Mouse (Mus musculus) T-cell, adult 2 months (primary cell): ENCODE measurements at regions not wholly inside any gene's neighbourhood (a gene's known extent, or its start where the extent isn't known, plus 50 kb on each side); places are given as distances from the start of the nearest gene placed in this dataset.

Source experiments
- DNase-seq: peaks from one replicate; pipeline ENCODE4 v3.0.0; 2022; ENCODE audit warnings: low spot score

DNA sequence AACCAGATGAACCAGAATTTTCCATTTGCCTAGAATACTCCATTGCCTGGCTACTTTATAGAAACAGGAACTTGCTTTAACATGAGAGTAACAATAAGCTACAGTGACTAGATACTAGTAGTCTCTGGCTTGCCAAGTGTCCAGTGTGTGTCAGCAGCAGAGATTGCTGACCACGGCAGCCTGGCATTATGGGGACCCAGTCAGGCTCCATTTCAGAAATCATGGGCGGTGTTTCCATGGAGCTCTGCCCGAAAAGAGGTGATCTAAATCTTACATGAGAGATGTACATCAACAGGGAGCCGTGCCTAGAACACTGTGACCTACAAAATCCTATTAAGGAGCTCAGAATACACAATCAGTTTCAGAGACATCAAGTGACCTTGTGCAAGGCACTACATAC is 160.8 kb upstream of the Bcl6 start:
- DNase-seq, result no peak

GRCm38 (mm10) chr16:24143894-24144293 is 155.2 kb upstream of the Bcl6 start:
- no peak for DNase-seq

DNA sequence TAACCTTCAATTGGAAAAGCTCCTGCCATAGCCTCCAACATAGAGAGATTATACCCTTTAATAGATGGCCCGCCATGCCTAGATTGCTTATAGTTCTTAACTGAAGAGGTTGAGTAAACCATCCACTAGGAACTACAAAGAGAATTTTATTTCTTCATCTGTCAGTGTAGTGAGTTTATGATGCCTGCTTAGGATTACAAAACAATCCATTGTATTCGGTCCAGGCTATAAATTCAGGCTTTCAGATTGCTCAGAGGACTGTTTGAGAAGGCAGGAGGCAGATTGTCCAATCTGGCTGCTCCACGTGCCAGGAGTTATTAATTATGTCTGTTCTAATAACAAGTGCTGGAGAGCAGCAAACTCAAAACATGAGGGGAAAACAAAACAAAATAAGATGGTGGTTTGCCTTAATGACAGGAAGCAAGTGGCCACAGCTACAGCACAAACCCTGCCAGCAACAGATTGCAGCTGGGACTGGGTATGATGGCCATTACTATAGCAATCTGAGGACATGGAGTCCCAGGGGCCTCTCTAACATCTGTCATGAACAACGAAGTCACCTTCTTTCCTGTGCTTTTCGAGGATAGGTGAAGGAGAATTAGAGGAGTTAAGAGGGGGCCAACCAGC is 154.4 kb upstream of the Bcl6 start:
- DNase-seq, result no peak

GRCm38 (mm10) chr16:24139109-24139508 is 150.5 kb upstream of the Bcl6 start:
- no peak for DNase-seq

GRCm38 (mm10) chr16:24137266-24138033 is 148.8 kb upstream of the Bcl6 start:
- no peak for DNase-seq

- DNase-seq, result no peak
Measured at GRCm38 (mm10) chr16:24136483-24137148, 148.0 kb upstream of the Bcl6 start.

DNA sequence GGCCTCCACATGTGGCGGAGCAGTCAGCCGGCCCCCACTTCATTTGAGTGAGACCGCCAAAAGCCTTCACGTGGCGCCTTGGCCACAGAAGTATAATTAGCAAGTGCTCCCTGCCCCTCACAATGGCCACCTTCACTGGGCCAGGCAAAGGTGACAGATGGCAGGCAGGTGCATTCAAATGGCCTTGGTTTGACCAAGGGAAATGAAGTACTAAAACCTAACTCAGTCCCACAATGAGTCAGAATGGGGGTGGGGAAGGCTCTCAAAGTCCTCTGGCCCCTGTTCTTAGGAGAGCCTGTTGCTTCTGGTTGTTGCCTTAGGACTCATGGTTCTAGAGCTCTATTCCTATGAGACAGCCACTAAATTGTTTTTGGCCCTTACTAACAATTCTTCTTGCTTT is 147.2 kb upstream of the Bcl6 start:
- no peak for DNase-seq

GRCm38 (mm10) chr16:24135351-24135750 is 146.7 kb upstream of the Bcl6 start:
- no peak for DNase-seq

DNA sequence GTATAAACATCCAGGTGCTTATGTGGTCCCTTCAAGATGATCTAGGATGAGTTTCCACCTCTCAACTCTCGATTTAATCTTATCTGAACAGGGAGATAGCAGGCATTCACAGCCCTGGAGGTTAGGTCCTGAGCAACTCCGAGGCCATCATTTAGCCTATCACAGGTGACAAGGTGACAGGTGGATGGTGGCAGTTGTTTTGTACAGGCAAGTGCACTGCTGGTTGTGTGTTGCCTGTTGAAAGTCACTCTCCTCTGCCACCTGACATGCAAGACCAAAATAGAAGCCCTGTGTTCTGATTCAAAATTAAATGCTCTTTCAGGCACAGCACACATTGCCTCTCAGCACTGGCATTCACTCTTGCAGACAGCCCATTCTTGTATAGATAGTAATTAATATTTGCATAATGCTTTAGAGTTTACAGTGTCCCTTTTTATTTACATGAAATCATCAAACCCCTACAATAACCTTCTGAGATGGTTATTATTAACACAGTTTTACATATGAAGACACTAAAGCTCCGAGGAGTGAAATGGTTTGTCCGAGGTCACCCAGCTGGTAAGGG is 145.9 kb upstream of the Bcl6 start:
- no peak for DNase-seq

DNA sequence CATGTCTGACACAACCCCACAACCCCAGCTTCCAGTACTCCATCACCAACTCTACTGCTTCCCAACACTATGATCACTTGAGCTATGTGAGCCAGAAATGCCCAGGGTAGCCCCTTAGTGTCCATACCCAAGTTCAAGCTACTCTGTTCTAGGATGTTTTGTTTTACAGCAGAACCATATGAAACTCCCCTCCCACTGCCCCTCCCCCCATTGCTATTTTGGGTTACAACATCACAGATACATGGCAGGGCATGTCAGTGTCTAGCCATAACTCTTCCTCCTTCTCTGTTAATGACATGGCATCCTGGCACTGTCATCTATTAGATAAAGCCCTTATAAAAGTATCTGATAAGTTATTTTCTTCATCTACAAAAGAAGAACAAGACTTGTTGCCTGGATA is 142.0 kb upstream of the Bcl6 start:
- DNase-seq, result no peak

- no peak for DNase-seq
Measured at GRCm38 (mm10) chr16:24129701-24130100, 141.0 kb upstream of the Bcl6 start.

DNA sequence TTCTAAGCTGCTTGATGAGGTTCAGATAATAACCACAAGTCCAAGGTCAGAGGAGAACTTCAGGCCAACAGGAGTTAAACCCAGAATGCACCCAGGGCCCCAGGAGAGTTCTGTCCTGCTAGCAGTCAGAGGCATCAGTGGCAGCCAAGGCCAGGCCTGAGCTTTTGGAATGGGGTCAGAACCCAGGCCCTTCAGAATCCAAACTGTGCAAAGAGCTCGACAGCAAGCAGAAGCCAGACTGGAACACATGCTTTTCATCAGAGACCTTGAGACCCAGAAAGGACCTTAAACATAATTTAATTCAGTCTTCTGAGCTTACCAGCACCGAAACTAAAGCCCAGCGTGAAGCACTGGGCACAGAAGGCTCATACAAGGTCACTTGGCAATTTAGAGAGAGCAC is 139.9 kb upstream of the Bcl6 start:
- DNase-seq, result no peak

GRCm38 (mm10) chr16:24124766-24125165 is 136.1 kb upstream of the Bcl6 start:
- DNase-seq, result no peak

DNA sequence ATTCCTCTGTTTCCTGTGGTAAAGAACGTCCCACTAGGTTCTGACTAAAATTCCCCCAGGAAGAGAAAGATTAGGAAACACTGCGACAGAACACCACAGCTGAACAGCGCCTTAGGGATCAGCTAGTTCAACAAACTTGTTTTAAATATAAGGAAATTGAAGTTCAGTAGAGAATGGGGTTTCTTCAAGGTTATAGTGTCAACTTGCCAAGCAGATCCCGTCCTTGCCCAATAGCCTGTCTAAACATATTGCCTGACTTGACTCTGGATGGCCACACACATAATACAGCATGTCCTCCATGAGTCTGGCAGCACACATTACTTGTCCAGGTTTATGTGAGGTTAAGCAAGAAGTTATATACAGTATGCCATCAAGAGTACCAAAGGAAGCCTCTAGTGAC is 135.4 kb upstream of the Bcl6 start:
- no peak for DNase-seq

DNA sequence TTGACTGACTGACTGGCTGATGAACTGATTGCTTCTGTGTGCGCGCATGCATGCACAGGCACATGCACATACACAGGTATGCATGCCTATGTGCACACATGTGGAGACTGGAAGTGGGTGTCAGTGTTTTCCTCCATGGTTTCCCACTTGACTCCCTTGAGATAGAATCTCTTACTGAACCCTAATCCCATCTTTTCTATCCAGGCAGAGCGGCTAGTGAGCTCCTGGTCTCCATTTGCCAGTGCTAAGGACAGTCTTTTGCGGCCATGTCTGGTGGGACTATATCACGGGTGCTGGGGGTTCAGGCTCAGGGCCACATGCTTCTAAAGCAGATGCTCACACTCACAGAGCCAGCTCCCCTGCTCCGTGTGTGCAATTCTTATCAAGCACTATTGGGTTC is 133.0 kb upstream of the Bcl6 start:
- DNase-seq, result no peak

- DNase-seq, result no peak
Measured at GRCm38 (mm10) chr16:24120836-24121235, 132.2 kb upstream of the Bcl6 start.

DNA sequence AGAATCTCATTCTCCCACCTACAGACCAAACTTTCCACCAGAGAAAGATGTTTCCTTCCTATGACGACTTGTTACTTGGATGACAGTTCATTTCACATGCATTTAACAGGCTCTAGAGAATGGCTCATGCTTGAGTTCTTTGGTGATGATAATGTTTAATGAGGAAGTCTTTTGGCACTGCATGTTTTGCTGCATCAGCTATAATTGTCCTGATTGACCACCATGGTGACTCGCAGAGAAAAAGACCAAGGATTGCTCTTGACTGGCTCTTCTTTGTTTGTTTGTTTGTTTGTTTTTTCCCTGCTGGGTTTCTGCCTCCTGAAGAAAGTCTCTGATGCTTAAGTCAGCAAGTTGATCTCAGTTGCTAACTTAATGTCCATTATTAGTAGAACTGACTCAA is 129.8 kb upstream of the Bcl6 start:
- DNase-seq, result no peak

DNA sequence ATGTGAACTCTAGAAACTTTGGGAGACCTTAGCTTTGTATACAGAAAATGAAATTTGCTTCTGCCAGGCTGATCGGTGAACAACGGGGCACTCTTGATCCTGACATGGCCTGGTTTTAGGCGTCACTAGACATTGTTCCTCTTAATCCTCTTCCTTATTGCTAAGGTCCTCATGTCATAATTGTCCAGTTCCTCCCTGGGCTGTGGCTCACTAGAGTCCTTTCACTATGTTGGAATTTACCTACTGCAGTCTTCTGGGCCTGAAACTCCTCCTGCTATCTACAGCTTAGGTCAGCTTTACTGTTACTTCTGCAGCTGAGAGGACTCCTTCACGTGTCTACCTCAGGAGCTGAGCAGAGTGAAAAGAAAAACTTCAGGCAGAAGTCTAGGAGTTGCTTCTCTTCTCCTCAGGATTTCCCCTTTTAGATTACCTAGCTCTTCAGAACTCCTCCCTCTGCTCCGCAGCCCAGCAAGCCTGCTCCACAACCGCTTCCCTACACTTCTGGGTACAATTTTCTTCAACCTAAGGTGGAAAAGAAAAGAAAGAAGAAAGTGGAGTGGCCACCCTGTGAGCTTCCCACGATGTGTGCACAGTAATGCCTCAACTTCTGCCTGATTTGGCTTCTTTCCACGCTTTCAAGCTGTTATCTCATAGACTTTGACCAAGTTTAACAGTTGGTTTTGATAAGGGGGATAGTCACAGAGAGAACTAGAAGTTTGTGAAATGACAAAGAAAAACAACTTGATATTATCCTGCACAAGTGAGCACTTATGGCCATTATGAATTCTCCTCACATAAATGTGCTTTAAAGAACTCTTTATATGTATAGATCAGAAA is 114.4 kb upstream of the Bcl6 start:
- DNase-seq, result no peak

DNA sequence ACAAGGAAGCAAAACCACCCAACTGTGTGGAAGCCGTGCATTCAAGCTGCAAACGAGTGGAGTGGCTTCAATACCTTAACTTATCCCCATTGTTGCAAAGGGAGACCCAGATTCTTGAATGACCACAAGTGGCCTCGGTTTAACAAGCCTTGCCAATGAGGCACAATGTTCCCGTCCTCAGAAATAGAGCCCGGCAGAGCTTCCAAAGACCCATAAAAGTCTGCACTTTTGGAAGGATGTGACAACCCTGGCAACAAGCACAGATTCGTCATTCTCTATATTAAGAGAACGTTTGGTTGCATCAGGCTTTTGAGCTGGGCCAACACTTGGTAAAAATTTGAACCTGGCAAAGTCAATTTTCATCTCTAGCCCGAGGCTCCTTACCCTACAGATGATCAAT is 108.9 kb upstream of the Bcl6 start:
- no peak for DNase-seq

DNA sequence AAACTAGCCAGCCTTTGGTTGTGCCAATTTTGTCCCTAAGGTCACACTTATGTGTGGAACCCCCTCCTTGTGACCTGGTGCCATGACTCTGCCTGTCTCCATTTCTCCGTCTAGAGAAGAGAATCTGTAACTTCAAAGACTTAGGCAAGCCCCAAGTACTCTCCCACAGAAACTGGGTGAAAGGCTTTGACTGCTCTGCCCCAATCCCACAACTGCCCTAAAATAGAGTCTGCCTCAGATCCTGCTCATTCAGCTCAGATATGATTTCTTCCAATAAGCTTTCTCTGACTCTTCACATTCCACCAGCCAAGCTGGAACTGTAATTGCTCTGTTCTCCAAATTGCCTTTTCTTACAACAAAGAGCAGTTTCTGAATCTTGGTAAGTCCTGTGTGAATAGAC is 107.4 kb upstream of the Bcl6 start:
- DNase-seq, result no peak

DNA sequence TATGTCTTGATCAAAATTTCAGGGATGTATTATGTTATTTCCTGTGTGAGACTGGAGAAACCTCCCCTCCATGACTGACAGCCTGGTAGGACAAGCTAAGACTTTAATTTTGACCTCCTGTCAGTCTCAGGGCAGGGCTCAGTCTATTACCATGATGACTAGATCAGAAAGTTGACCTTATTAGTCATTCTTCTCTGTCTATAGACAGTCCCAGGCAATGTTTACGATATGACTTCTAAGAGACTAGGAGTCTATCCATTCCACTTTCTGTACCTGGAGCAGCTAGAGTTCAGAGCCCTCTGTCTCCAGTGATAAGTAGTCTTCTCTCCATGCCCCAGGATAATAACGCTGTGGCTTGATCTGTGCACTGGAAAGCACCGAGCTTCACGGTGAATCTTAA is 107.0 kb upstream of the Bcl6 start:
- DNase-seq, result no peak

GRCm38 (mm10) chr16:24094566-24094965 is 105.9 kb upstream of the Bcl6 start:
- no peak for DNase-seq
